Mouse (Mus musculus): ENCODE data around the gene Hibadh.
"Not testable (repeated sequence)": the region's sequence is repeated elsewhere in the genome, so short reads cannot be mapped to it uniquely, and the experiment has no call there.

Hibadh gene

DNA sequence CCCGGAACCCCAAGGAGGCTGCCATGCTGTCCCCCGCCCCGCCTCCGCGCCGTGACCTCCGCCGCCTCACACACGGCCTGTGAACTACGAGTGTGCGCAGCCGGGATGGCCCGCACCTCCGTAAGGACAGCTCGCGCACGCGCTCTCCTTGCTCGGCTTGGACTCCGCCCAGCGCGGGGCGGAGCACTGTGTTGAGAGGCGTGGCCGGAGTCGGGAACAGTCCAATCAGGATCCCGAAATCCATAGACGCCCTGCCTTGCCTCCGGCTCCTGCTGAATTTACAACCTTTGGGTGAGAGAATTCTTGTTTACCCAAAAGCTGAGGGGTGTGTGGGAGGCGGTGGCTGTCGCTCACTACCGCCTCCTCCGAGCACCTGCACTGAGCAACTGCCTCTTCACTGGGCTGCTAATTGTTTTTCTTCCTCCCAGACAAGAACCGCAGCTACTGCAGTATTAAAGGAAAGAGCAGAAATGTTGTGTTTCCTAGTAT, at the start of gene Hibadh:
Gene Hibadh, minus strand, starts transcription at position 166 of the 489 bp plus-strand sequence.
- peak; percentile 96 for DNase-seq (ENCODE audit: low spot score)

DNA sequence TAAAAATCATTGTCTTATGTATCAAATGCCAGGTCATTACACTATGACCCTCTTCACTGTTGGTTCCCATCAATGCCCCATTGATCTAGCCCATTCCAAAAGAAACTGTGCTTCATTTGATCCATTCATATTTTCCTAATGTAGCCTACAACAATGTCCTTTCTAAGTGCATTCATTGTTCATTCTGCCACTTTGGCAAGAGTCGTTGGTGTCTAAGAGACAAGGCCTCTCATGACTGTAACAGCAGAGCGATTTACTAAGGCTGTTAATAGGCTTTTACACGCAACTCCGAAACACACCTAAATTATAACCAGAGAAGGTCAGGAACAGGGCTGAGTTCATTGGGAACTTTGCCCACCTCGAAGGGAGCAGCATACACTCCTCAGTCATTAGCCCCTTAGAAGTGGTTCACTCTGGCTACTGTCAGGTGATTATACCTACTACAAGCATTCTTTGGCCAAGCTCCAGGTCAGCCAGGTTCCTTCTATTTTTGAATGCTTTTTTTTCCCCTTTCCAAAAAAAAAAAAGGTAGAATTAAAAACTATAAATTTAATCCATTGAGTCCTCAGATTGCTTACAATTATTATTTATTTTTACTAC, 46.8 kb upstream of the Hibadh start:
- DNase-seq (ENCODE audit: low spot score) = no peak

DNA sequence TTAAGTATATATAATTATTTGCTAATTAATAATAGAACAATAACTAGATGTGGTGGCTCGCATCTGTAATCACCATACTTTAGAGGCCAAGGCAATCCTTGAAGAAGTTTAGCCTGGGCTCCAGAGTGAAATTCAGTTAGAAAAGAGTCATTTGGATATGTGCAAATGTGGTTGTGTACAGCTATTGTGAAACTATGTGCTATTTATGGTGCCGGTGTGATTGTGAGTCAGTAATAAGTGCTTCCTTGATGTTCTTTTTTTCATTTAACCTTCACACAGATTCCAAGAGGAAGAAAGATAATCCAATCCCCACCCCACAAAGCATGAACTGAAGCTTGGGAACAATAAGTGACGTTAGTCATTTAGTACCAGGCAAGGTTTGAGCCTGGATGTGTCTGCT, 42.4 kb upstream of the Hibadh start:
- no peak for DNase-seq (ENCODE audit: low spot score)

DNA sequence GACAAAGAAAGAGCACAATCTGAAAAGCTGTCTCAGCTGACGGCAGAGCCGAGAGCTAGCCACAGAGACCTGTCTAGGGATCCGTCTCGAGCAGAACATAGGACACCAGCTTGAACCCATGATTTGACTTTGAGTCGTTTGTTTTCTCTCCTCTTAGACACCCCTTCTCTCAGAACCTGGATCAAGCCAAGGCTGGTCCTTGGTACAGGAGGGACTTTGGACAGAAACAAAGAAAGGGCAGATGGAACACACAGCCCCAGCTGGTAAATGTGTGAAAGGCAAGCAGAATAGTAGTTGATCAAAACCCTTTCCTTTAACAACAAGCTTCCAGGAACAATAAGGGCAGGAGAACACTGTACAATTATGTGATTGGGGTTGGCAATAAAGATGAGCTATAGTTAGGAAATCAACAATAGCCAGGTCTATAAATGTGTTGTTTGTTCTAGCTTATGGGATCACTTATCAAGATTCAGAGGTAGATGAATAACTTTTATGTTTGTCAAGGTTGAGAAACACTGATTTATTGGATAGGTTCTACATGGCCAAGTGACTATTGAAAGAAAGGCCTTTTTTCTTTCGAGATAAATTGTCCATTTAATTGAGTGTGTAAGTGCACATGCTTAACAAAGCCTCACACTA, 41.8 kb upstream of the Hibadh start:
- no peak for DNase-seq (ENCODE audit: low spot score)

DNA sequence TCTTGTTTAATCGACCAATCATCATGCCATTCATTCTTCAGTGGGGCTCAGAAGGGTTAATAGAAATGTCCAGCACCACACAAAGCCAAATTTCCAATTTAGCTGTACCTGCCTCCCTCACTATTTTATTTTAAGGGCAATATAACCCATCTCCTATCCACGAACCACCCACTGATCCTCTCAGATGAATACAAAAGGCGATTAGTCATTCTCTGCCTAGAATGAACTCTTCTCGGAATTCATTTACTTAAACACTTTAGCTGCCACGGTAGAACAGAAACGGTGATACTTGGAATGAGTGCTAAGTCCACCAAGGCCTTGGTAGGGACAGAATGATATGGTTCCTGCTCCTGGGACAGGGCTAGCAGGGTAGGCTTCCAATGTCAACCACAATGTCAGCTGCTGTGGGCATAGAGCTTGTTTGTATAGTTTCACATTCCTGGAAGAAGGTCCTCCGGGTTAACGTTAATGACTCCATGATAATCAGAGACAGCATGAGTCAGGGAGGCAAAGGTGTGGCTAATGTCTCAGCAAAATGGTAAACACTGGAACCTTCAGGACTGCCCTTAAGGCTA, 40.4 kb upstream of the Hibadh start:
- no peak for DNase-seq (ENCODE audit: low spot score)

DNA sequence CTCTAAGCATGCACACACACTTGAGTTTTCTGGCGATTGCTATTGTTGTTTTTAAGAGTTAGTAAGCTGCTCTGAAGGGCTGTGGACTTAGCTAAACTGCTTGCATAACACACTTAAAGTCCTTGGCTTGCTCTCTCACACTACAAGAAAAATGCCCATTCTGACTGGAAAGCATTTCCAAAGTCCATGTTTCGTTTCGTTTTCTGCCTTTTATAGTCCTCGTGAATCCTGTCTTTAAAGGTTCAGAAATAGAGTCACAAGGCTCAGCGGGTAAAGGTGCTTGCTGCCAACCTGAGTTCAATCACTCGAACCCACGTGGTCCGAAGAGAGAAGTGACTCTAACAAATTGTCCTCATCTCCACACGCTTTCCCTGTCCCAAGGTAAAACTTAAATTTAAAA, 39.4 kb upstream of the Hibadh start:
- DNase-seq (ENCODE audit: low spot score) = no peak

DNA sequence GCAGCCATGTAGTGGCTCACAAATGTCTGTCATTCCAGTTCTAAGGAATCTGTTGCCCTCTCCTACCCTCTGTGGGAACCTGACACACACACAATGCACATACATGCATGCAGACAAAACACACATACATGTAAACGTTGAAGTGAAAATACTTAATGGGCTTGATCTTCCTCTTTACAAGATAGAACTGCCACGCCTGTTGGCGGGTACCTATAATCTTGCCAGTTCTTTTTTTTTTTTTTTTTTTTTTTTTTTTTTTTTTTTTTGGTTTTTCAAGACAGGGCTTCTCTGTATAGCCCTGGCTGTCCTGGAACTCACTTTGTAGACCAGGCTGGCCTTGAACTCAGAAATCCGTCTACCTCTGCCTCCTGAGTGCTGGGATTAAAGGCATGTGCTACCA, 37.3 kb upstream of the Hibadh start:
- DNase-seq (ENCODE audit: low spot score) = not testable (repeated sequence)

DNA sequence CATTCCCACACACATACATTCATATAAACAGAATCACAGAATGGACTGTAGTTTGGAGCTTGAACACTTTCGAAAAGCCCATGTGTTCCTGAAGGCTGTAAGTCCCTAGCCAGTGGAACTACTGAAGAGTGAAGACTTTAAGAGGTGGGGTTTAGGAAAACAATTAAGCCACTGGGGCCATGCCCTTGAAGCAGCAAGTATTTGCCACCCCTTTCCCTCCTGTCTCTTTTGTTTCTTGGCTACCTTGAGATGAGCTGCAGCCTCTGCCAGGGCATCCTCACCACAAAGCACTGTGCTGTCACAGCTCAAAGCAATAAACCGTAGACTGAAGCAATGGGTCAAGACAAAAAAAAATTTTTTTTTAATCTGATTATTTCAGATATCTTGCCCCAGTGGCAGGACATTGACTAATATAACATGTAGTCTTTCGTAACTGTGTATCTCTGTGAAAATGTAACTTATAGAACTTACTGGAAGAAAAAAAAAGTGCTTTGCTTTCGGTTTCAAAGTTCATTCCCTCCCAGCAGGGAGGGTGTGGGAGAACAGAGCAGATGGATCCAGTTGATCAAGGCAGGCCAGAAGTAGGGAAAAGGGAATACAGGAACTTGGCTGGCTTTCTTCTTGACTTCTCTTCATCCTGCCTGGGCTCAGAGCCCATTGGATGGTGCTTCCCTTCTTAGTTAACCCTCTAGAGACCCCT, 35.2 kb upstream of the Hibadh start:
- no peak for DNase-seq (ENCODE audit: low spot score)

DNA sequence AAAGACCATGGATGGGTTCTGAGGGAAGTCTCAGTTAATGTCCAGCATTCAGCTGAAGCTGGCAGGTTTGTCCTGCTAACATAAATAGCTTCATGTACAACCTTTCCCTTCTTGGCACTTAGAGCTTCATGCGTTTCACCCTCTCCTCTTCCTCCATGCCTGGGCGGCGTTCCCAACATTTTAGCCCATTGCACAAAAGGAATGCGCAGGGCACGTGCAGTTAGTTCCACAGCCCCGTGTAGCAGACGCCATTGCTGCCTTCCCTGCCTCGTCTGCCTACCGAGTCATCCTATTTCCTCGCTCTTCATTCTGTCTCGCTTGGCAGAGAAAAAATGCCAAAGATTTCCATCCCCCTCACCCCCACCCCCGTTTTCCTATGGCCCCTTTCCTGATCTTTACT, 34.4 kb upstream of the Hibadh start:
- DNase-seq (ENCODE audit: low spot score) = no peak

DNA sequence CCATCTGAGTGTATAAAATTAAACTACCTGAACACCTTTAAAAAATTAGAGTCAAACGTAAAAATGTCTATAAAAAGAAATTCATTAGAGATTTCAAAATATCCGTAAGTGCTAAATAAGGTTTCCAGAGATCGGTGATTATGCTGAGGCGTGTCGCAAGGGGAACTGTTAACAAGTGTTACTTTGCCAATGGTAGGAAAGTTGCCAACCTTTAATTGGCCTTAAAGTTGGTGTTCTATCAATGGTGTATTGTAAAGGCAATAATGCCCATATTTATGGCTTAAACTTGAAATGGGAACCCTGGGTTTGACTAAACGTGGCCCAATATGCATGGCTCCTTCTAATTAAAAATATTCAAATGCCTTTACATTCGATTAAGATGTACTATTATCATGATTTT, 33.5 kb upstream of the Hibadh start:
- DNase-seq (ENCODE audit: low spot score) = no peak

DNA sequence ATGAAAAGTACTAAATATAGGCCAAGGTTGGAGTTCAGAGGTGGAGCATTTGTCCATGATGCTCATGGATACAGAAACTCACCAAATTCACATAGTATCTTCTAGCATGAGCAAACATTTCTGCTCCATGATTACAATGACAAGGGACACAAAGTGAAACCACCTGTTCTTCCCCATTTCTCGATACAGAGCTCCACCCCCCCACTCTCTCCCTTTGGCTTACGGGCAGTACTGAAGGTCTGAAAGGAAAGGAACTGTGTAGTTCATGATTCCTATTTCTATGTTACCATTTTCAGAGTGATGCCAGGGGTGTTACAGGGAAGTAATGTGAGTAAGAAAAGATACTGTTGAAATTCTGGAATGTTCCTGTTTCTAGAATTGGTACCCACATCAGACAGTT, 32.4 kb upstream of the Hibadh start:
- DNase-seq (ENCODE audit: low spot score) = no peak

DNA sequence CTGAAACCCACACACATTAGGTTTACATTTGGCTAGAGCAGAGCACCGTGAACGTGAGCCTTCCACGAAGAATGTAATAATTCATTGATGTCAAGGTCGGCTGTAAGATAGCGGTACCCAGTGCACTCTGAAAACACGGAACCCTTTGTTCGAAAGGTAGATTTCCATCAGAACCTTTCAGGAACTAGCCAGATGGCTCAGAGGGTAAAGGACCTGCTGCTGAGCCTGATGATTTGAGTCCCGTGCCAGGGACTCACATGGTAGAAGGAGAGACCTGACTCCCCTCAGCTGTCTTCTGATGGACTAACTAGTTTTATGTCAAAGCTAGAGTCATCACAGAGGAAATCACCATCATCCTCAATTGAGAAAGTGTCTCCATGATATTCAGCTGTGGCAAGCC, 31.6 kb upstream of the Hibadh start:
- no peak for DNase-seq (ENCODE audit: low spot score)

DNA sequence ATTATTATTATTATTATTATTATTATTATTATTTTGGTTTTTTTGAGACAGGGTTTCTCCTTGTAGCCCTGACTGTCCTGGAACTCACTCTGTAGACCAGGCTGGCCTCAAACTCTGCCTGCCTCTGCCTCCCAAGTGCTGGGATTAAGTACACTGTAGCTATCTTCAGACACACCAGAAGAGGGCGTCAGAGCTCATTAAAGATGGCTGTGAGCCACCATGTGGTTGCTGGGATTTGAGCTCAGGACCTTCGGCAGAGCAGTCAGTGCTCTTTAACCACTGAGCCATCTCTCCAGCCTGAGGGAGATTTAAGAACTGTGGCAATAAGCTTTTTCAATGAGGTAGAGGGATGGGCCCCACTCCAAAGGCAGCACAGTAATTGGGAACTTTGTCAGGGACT, 29.7 kb upstream of the Hibadh start:
- DNase-seq (ENCODE audit: low spot score) = not testable (repeated sequence)

DNA sequence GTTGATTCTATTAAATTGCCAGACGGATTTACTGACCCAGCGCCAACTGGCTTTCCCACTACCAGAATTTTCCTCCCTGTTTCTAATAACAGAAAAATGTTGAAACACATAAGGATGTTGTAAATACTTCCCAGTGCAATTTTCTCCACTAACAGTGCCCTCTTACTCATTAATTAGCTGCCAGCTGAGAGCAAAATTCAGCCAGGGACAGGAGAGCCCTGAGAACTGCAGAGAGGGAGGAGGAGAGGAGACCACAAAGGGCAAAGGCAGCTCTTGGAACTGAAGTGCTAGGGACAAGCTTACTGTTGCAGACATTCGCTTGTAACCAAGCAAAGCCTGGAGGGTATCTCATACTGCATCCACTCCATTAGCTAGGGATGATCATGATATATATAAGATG, 27.5 kb upstream of the Hibadh start:
- DNase-seq (ENCODE audit: low spot score) = no peak

DNA sequence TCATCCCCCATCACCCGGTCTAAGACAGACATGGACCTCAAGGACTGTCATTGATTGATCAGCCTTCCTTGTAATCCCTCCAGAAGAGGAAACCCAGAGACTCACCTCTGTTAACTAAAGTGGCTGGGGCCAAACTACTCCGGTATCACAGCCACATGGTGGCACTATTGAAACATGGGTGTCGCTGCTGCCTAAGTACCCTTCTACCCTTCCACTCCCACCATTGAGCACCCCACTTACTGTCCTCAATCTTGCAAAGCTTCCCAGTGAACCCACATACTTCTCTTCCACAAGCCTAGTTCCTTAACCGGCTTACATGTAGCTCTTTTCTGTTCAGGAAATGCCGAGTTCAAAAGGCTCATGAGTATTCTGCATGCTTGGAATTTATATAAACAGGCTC, 22.8 kb upstream of the Hibadh start:
- no peak for DNase-seq (ENCODE audit: low spot score)

DNA sequence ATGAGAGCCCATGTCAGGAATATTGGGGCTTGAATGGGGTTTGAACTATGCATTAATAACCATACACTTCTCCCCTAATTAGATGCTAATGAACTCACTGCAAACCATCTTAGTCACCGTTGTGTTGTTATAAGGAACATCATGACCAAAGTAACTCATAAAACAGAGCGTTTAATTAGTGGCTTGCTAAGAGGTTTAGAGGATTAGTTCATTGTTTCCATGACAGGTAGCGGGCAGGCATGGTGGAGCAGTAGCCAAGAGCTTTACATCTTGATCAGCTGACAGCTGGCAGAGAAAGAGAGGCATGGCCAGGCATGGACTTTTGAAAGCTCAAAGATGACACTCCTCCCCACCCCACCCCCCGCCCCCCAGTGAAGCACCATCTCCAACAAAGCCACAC, 15.1 kb upstream of the Hibadh start:
- no peak for DNase-seq (ENCODE audit: low spot score)

DNA sequence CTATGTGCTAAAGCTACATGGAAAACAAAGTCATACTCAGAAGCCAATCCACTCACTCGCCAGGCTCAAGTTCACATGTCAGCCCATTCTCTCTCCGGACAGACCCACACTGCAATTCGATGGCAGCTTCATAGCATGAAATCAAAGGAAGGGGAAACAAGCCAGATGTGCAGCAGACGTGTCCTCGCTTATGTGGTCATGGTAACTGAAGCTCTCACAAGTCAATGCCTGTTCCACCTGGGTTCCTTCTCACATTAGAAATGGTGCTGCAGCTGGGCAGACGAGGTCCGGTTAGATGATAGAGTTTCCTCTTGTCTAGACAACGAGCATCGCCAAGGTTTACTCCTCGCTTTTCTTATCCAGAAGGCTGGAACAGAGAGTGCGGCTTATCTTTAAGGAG, 8.6 kb upstream of the Hibadh start:
- no peak for DNase-seq (ENCODE audit: low spot score)

DNA sequence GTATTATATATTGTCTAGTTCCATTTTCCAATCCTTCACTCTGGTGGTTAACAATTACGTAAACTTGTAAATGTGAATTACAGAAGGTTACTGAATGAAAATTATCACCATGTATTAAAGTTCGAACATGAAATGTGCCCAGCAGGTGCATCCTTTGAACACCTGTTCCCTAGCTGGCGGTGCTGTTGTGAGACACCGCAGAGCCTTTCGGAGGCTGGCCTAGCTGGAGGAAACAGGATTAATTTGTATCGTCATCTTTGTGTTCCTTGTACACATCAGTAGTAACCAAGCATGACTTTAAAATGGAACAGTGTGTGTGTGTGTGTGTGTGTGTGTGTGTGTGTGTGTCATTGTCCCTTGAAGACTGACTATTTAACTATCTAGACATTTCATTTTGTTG, 7.8 kb upstream of the Hibadh start:
- DNase-seq (ENCODE audit: low spot score) = no peak

DNA sequence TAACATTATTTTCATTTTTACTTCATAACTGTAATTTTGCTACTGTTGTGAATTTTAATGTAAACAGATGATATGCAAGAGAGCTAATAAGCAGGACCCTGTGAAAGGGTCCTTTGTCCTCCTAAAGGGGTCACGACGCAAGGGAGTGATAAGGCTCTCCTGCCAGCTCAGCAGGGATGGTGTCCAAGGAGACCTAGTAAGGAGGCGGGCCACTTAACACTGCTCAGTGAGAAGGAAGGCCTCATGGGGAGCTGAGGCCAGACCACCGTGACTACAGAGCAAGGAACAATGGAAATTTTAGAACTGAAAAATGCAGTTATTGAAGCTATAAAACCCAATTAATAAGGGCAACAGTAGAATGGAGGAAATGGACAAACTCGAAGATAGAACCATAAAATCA, 5.7 kb upstream of the Hibadh start:
- no peak for DNase-seq (ENCODE audit: low spot score)

DNA sequence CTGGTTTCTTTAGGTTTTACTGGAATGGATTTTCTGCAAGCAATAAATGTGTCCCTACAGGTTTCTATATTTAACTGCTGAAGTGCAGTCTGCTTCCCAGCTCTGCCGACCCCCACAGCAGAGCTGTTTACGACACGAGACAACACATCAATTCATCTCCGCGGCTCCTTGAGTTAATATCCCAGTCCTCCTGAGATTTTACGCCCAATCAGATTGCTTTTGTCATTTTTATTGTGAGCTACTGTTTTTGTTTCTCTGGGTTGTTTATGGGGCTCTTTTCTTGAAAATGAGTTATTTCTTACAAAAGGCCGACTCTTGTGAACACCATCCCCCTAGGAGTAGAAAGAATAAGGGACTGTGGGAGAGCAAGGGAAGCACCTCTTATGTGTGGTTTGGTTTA, 2.0 kb upstream of the Hibadh start:
- no peak for DNase-seq (ENCODE audit: low spot score)

DNA sequence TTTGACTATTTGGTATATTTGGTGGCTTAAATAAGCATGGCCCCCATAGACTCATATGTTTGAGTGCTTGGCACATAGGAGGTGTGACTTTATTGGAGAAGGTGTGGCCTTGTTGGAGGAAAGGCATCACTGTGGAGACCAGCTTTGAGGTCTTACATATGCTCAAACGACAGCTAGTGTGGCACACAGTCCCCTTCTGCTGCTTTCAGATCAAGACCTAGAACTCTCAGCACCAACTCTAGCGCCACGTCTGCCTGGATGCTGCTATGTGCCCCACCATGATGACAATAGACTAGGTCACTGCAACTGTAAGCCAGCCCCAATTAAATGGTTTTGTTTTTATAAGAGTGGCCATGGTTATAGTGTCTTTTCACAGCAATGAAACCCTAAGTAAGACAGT, 887 bp upstream of the Hibadh start:
- DNase-seq (ENCODE audit: low spot score) = no peak

DNA sequence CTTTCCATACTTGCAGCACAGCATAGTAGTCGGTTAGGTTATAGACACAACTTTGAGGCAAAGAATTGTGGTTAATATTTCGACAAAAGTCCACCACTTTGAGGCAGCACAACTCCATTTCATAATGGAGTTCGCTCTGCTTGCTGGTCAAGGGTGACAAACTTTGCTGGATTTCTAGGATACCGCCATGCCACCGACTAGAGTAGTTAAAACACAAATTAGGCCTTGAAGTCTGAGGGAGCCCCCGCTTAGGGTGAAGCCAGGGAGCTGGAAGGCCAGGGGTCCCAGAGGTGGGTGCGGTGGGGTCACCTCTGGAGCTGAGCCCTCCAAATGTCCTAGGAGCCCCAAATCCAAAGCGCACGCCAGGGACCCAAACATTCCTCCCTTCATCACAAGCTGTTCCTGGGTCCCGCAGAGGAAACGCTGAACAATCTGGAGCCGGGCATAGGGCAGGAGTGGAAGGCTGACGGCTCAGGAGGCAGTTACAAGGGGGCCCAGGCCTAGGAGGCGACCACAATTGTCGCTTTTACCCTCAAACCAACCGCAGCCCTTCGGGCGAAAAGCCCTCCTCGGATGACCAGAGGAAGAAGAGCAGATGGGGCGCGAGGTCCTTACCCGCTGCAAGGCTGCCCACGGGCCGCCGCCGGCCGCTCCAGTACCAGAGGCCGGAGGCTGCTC, 504 bp downstream of the Hibadh start:
- DNase-seq (ENCODE audit: low spot score) = peak; percentile 5

All from layer of hippocampus, adult 11-12 months (tissue).